Mouse (Mus musculus) cortical plate, adult 2 months (tissue): ENCODE data around the gene Camp.

Source experiments
- CTCF ChIP-seq: fragments of 200-500 bp; IDR thresholded peaks from 2 replicates; pipeline ENCODE4 v1.5.1; 2011; ENCODE audit warnings: mild to moderate bottlenecking, control low read depth, low read length; ENCODE audit not compliant: insufficient read depth; ENCODE audit errors: extremely low read depth
- POLR2A ChIP-seq: fragments of 200-500 bp; IDR thresholded peaks from 2 replicates; pipeline ENCODE4 v1.6.1; 2011; ENCODE audit warnings: mild to moderate bottlenecking, low read length, control low read depth; ENCODE audit not compliant: insufficient read depth; ENCODE audit errors: extremely low read depth

DNA sequence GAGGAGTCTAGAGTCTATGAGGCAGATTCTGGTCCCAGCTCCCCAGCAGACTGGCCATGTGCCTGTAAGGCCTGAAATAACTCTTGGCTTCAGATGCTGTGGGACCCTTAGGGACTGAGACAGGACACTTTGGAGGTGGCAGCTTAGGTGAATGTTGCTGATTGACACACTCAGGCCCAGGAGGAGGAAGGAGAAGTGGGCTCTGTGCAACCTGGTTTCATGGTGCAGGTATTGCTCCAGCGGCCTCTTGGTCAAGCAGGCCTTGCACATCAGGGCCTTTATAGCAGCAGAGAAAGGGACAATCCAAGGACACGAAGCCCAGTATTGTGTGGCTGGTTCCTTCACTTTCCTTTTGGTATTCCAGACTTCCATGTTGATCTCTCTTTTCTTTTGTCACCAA is 4.9 kb upstream of the Camp start:
- no peak for TF ChIP-seq CTCF
- TF ChIP-seq POLR2A: no peak
